Mouse (Mus musculus): Measurements from ENCODE around the gene Tnni2. TPM values are rescaled to one million over a fixed set of nuclear protein-coding genes. Genes with fewer than 3 reads are reported as not detected.

The Tnni2 gene
- total RNA-seq, 2 experiments from 2014 or later = not detected

GRCm38 (mm10) chr7:142471884-142472570 is 30.4 kb downstream of the Tnni2 start:
- no peak for TF ChIP-seq CTCF (conservative IDR thresholded peaks at IDR 0.05)
- no peak for DNase-seq (ENCODE audit: low spot score in 2 of 2)
- H3K27ac ChIP-seq = no peak overlapping the region
- no peak overlapping the region for H3K4me3 ChIP-seq

GRCm38 (mm10) chr7:142472936-142473335 is 31.3 kb downstream of the Tnni2 start:
- no peak for TF ChIP-seq CTCF (conservative IDR thresholded peaks at IDR 0.05)
- DNase-seq (ENCODE audit: low spot score in 2 of 2) = no peak
- H3K27ac ChIP-seq = no peak overlapping the region
- no peak overlapping the region for H3K4me3 ChIP-seq

- Histone ChIP-seq H3K4me3 (no peak overlapping the region), H3K27ac (no peak overlapping the region)
- DNase-seq (ENCODE audit: low spot score in 2 of 2) = no peak
- no peak for TF ChIP-seq CTCF (conservative IDR thresholded peaks at IDR 0.05)
These were observed 31.9 kb downstream of the Tnni2 start for GRCm38 (mm10) chr7:142473476-142473875.

- H3K4me3 ChIP-seq = no peak overlapping the region
- no peak overlapping the region for H3K27ac ChIP-seq
- DNase-seq (ENCODE audit: low spot score in 2 of 2) = no peak
- TF ChIP-seq CTCF (conservative IDR thresholded peaks at IDR 0.05) = no peak
These were observed 33.2 kb downstream of the Tnni2 start for GRCm38 (mm10) chr7:142474799-142475198.

- Histone ChIP-seq H3K27ac (no peak overlapping the region), H3K4me3 (no peak overlapping the region)
- no peak for DNase-seq (ENCODE audit: low spot score in 2 of 2)
- TF ChIP-seq CTCF (conservative IDR thresholded peaks at IDR 0.05) = no peak
These were observed 34.0 kb downstream of the Tnni2 start for GRCm38 (mm10) chr7:142475641-142476040.

GRCm38 (mm10) chr7:142476271-142476670 is 34.7 kb downstream of the Tnni2 start:
- H3K27ac ChIP-seq = no peak overlapping the region
- no peak for DNase-seq (ENCODE audit: low spot score in 2 of 2)
- no peak overlapping the region for H3K4me3 ChIP-seq
- no peak for TF ChIP-seq CTCF (conservative IDR thresholded peaks at IDR 0.05)

- peak in 1 of 2 experiments; percentile 47 for DNase-seq (ENCODE audit: low spot score in 2 of 2)
- no peak overlapping the region for H3K27ac ChIP-seq
- TF ChIP-seq CTCF (conservative IDR thresholded peaks at IDR 0.05) = no peak
- H3K4me3 ChIP-seq = no peak overlapping the region
These were observed 35.3 kb downstream of the Tnni2 start for GRCm38 (mm10) chr7:142476795-142477452.

- DNase-seq (ENCODE audit: low spot score in 2 of 2) = no peak
- no peak for TF ChIP-seq CTCF (conservative IDR thresholded peaks at IDR 0.05)
- no peak overlapping the region for H3K27ac ChIP-seq
- H3K4me3 ChIP-seq = no peak overlapping the region
These were observed 36.4 kb downstream of the Tnni2 start for GRCm38 (mm10) chr7:142478001-142478400.

GRCm38 (mm10) chr7:142478574-142478973 is 37.0 kb downstream of the Tnni2 start:
- no peak overlapping the region for H3K4me3 ChIP-seq
- TF ChIP-seq CTCF (conservative IDR thresholded peaks at IDR 0.05) = no peak
- H3K27ac ChIP-seq = no peak overlapping the region
- DNase-seq (ENCODE audit: low spot score in 2 of 2) = no peak

GRCm38 (mm10) chr7:142479307-142479706 is 37.7 kb downstream of the Tnni2 start:
- no peak for DNase-seq (ENCODE audit: low spot score in 2 of 2)
- TF ChIP-seq CTCF (conservative IDR thresholded peaks at IDR 0.05) = no peak
- Histone ChIP-seq H3K4me3 (no peak overlapping the region), H3K27ac (no peak overlapping the region)

GRCm38 (mm10) chr7:142479886-142480285 is 38.3 kb downstream of the Tnni2 start:
- no peak for DNase-seq (ENCODE audit: low spot score in 2 of 2)
- Histone ChIP-seq H3K4me3 (no peak overlapping the region), H3K27ac (no peak overlapping the region)
- no peak for TF ChIP-seq CTCF (conservative IDR thresholded peaks at IDR 0.05)

GRCm38 (mm10) chr7:142480661-142481060 is 39.1 kb downstream of the Tnni2 start:
- H3K4me3 ChIP-seq = no peak overlapping the region
- TF ChIP-seq CTCF (conservative IDR thresholded peaks at IDR 0.05) = no peak
- no peak overlapping the region for H3K27ac ChIP-seq
- no peak for DNase-seq (ENCODE audit: low spot score in 2 of 2)

GRCm38 (mm10) chr7:142481186-142481567 is 39.6 kb downstream of the Tnni2 start:
- no peak overlapping the region for H3K4me3 ChIP-seq
- peak in 1 of 2 experiments; percentile 47 for DNase-seq (ENCODE audit: low spot score in 2 of 2)
- peak; percentile 79 for TF ChIP-seq CTCF (conservative IDR thresholded peaks at IDR 0.05)
- H3K27ac ChIP-seq = 0 out of 2 replicates have a peak overlapping the region, but pooled peaks have one; percentile 28
